Mouse (Mus musculus): ENCODE measurements around the gene Plxna1.
A peak's percentile ranks its signal among the peaks of the same experiment; 100 is the strongest.

DNA sequence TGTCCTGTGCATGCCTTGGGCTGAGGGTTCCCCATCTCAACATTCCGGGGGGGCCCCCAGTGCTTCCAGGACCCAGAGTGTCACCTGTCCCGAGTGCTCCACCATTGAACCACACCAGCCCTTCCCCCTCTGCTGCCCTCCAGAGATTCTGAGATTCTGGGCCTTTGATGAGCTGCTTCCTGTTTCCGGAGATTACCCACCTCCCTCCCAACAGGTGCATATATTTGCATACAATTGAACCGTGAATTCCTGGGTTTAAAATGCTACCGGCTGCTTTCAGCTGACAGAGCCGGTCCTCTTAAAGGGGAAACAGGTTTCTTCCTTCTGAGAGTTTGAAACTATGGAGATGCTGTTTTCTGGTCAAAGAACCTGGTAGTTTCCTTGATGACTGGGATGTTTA is 74.3 kb downstream of the Plxna1 start:
- TF ChIP-seq CTCF (conservative IDR thresholded peaks at IDR 0.05; ENCODE audit: low read length) (no peak), NANOG (IDR thresholded peaks at IDR 0.05; ENCODE audit: borderline replicate concordance, low read length) (peak; percentile 50; the same call in 1 of the 2 replicates), POU5F1 (IDR thresholded peaks at IDR 0.05; ENCODE audit: borderline replicate concordance, low read length) (no peak; the same call in 1 of the 2 replicates)
